Mouse (Mus musculus) spleen, postnatal 4 days (tissue): ENCODE data around the gene Pacrg.

ENCODE experiments used
- DNase-seq, 2 experiments: peaks; one replicate each; pipeline ENCODE4 v3.0.0; 2022; ENCODE audit warnings: low spot score in 2 of 2

Gene Pacrg

GRCm38 (mm10) chr17:10744709-10745461 lies 95.2 kb downstream of the Pacrg start:
- no peak for DNase-seq

GRCm38 (mm10) chr17:10740083-10740482 lies 100.0 kb downstream of the Pacrg start:
- DNase-seq = no peak

GRCm38 (mm10) chr17:10737966-10738365 lies 102.1 kb downstream of the Pacrg start:
- no peak for DNase-seq

- DNase-seq = no peak
Measured at GRCm38 (mm10) chr17:10734733-10735132, 105.4 kb downstream of the Pacrg start.

- no peak for DNase-seq
Measured at GRCm38 (mm10) chr17:10732303-10733048, 107.6 kb downstream of the Pacrg start.

GRCm38 (mm10) chr17:10724853-10725252 lies 115.3 kb downstream of the Pacrg start:
- no peak for DNase-seq

GRCm38 (mm10) chr17:10721562-10721961 lies 118.5 kb downstream of the Pacrg start:
- DNase-seq = no peak

GRCm38 (mm10) chr17:10717148-10717547 lies 123.0 kb downstream of the Pacrg start:
- DNase-seq = no peak

GRCm38 (mm10) chr17:10702781-10703180 lies 137.3 kb downstream of the Pacrg start:
- DNase-seq = no peak

GRCm38 (mm10) chr17:10698041-10698440 lies 142.1 kb downstream of the Pacrg start:
- DNase-seq = no peak

- no peak for DNase-seq
Measured at GRCm38 (mm10) chr17:10695421-10695820, 144.7 kb downstream of the Pacrg start.

GRCm38 (mm10) chr17:10677098-10677497 lies 163.0 kb downstream of the Pacrg start:
- no peak for DNase-seq

- DNase-seq = no peak
Measured at GRCm38 (mm10) chr17:10675536-10675935, 164.6 kb downstream of the Pacrg start.

- DNase-seq = no peak
Measured at GRCm38 (mm10) chr17:10675048-10675447, 165.1 kb downstream of the Pacrg start.

- DNase-seq = no peak
Measured at GRCm38 (mm10) chr17:10661294-10661693, 178.8 kb downstream of the Pacrg start.

GRCm38 (mm10) chr17:10643604-10644003 lies 196.5 kb downstream of the Pacrg start:
- no peak for DNase-seq

GRCm38 (mm10) chr17:10639816-10640215 lies 200.3 kb downstream of the Pacrg start:
- no peak for DNase-seq

- DNase-seq = no peak
Measured at GRCm38 (mm10) chr17:10635955-10636470, 204.1 kb downstream of the Pacrg start.

- DNase-seq = no peak
Measured at GRCm38 (mm10) chr17:10635470-10635869, 204.6 kb downstream of the Pacrg start.

- DNase-seq = no peak
Measured at GRCm38 (mm10) chr17:10635046-10635445, 205.1 kb downstream of the Pacrg start.

- no peak for DNase-seq
Measured at GRCm38 (mm10) chr17:10633769-10634168, 206.3 kb downstream of the Pacrg start.

GRCm38 (mm10) chr17:10628240-10628639 lies 211.9 kb downstream of the Pacrg start:
- no peak for DNase-seq

GRCm38 (mm10) chr17:10627476-10627875 lies 212.6 kb downstream of the Pacrg start:
- peak in 1 of 2 experiments; percentile 30 for DNase-seq
